Mouse (Mus musculus) brain, embryonic 14.5 days (tissue): ENCODE measurements at regions not wholly inside any gene's neighbourhood (a gene's known extent, or its start where the extent isn't known, plus 50 kb on each side); places are given as distances from the start of the nearest gene placed in this dataset.

Experiments
- DNase-seq: peaks from one replicate; pipeline ENCODE4 v3.0.0-alpha.2; 2011; ENCODE audit warnings: low read depth
- CTCF ChIP-seq: fragments of 200-500 bp; IDR thresholded peaks from 2 replicates; pipeline ENCODE4 v1.5.1; 2012; ENCODE audit warnings: inconsistent platforms, mild to moderate bottlenecking, moderate library complexity, borderline replicate concordance; ENCODE audit not compliant: insufficient read depth, insufficient read length; ENCODE audit errors: extremely low read depth
- POLR2A ChIP-seq: fragments of 200-500 bp; IDR thresholded peaks from 2 replicates; pipeline ENCODE4 v1.6.1; 2012; ENCODE audit warnings: mild to moderate bottlenecking, inconsistent platforms, borderline replicate concordance; ENCODE audit not compliant: poor library complexity, insufficient read depth, insufficient read length, severe bottlenecking; ENCODE audit errors: extremely low read depth

GRCm38 (mm10) chr17:27364899-27365298 lies 156.3 kb downstream of the Grm4 start:
- TF ChIP-seq CTCF = no peak
- TF ChIP-seq POLR2A = no peak
- DNase-seq = no peak

GRCm38 (mm10) chr17:27364338-27364737 lies 156.9 kb downstream of the Grm4 start:
- DNase-seq = no peak
- no peak for TF ChIP-seq POLR2A
- no peak for TF ChIP-seq CTCF

GRCm38 (mm10) chr17:27363911-27364310 lies 157.3 kb downstream of the Grm4 start:
- no peak for DNase-seq
- TF ChIP-seq CTCF (no peak), POLR2A (no peak)

DNA sequence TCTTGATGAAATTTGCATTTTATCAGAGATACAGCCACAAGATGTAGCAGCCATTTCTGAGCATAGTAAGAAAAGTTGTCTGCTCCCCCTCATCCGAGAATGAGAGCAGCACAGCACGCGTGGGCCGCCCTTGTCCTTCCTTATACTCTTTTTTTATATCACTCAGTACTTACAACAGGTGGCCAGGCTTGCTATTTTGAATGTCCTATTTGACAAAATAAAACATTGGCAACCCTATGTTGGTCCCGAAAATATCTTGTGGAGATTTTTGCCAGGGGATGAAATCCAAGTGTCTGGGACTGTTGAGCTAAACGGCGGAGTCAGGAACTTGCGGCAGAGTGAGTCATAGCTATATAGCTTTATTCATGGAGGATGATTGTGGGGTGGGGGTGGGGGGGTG lies 158.0 kb upstream of the Lemd2 start:
- no peak for DNase-seq

GRCm38 (mm10) chr17:27361362-27361761 lies 157.1 kb upstream of the Lemd2 start:
- DNase-seq = peak; percentile 87

More for the DNA sequence above, 158.0 kb upstream of the Lemd2 start:
- TF ChIP-seq POLR2A = no peak

DNA sequence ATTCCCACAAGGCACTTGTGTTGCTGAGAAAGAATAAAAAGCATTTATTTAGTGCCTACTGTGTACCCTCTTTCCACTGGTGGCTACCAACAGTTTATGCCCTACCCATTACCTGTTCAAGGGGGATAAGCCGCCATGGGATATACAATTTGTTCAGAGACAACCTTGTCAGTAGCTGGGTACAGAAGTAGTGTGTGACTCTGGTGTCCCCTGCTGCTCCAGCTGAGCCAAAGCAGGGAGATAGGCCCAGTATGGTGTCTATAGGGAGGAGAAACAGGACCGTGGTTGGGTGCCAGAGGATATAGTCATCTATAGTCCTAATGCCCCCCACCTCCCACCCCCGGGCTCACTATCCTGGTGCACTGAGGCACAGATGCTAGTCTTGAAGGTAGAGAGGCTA lies 152.6 kb upstream of the Lemd2 start:
- no peak for DNase-seq
- TF ChIP-seq CTCF (peak; percentile 27; the same call in 1 of the 2 replicates), POLR2A (no peak)

More at GRCm38 (mm10) chr17:27361362-27361761, 157.1 kb upstream of the Lemd2 start:
- TF ChIP-seq POLR2A (no peak), CTCF (no peak)

- DNase-seq = peak; percentile 59
- TF ChIP-seq CTCF (no peak), POLR2A (no peak)
Measured at GRCm38 (mm10) chr17:27355717-27356116, 151.4 kb upstream of the Lemd2 start.

DNA sequence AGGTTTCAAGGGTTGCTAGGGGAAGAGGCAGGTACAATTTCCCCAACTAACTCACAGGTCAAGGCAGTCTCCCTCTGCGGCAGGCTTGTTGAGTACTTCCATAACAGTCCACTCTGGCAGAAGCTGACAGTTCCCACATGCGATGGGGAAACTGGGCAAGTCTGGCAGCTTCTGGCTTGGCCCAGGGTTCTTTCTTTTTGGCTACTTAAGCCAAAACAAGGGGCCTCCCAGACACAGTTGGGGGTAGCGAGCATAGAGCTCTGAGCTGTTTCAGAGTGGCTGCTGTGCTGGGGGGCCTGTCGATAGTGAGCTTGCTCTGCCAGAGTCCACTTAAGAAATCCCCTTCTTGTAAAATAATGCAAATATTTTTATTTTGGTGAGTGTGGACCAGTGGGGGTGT lies 150.8 kb upstream of the Lemd2 start:
- no peak for TF ChIP-seq CTCF
- no peak for TF ChIP-seq POLR2A
- no peak for DNase-seq

GRCm38 (mm10) chr17:27349911-27350310 lies 145.6 kb upstream of the Lemd2 start:
- no peak for TF ChIP-seq CTCF
- no peak for TF ChIP-seq POLR2A
- DNase-seq = no peak

GRCm38 (mm10) chr17:27349432-27349831 lies 145.2 kb upstream of the Lemd2 start:
- TF ChIP-seq POLR2A (no peak), CTCF (no peak)
- no peak for DNase-seq

- DNase-seq = no peak
- TF ChIP-seq POLR2A = no peak
- TF ChIP-seq CTCF = no peak
Measured at GRCm38 (mm10) chr17:27341952-27342890, 138.0 kb upstream of the Lemd2 start.

DNA sequence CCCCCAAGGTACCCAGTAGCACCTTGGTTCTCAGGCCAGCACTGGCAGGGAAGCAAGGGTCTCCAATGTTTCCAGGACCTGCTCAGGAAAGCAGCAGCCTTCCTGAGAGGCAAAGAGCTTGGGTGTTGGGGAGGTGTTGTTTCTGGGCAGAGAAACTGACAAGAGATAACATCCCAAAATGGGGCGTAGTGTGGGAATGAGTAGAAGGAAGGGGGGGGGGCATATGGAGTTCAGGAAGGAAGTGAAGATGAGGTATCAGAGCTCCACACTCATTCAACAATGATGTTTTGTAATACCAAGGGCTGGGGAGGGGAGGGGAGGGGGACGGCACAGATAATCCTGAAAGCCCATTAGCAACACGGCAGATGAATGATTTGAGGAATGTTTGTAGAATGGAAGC lies 135.6 kb upstream of the Lemd2 start:
- no peak for DNase-seq
- TF ChIP-seq CTCF (no peak), POLR2A (no peak)

DNA sequence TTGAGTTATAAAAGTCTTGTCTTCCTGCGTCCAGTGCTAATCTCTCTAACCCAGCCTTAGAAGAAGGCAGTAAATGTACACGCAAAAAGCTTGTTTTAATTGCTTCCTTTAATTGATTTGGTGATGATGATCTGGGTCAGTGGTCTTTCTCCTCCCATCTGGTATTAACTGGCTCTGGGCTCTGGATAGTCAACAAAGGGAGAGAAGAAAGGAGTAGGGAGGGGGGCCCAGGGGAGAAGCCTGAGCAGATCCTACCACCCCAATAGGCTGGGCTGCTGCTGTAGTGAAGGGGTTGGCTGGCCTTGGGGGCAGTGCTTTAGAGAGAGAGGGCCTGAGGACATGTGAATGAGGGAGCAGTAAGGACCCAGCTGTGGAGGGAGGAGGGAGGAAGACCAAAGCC lies 135.0 kb upstream of the Lemd2 start:
- TF ChIP-seq POLR2A (no peak), CTCF (no peak)
- no peak for DNase-seq

GRCm38 (mm10) chr17:27335621-27336020 lies 131.4 kb upstream of the Lemd2 start:
- peak; percentile 21 for DNase-seq
- TF ChIP-seq POLR2A = no peak
- no peak for TF ChIP-seq CTCF
